24 mouse cellular contexts compared by ENCODE assay signal in genomic region chr16:86823496-86823895, GRCm38 (mm10).
DNase-seq lines count a peak whose midpoint lies in the region; TF ChIP-seq lines count a peak whose summit lies in the region.
"Had no signal": no experiment of that assay in that cellular context is flagged by ENCODE, and none has a peak within 500 bp of the region (broad histone marks: within the 10 kb centered on the region; RNA-seq: fewer than 3 reads in every experiment).

No protein-coding gene starts in this region.

- H3K4me1 ChIP-seq in kidney, adult 2 months (ENCODE audit: control insufficient read depth, insufficient read depth, low read length), result no peaks in the 10 kb centered on the region
- H3K4me1 ChIP-seq: embryonic facial prominence, embryonic 12.5 days; embryonic facial prominence, embryonic 15.5 days; forebrain, embryonic 10.5 days; hindbrain, embryonic 13.5 days; intestine, embryonic 15.5 days had no signal

- no peak overlapping the region for H3K27ac ChIP-seq in kidney, adult 2 months (ENCODE audit: insufficient read depth, low read depth, low read length)
- H3K27ac ChIP-seq: embryonic facial prominence, embryonic 12.5 days; embryonic facial prominence, embryonic 15.5 days; forebrain, embryonic 10.5 days; forebrain, embryonic 13.5 days; hindbrain, embryonic 13.5 days; intestine, embryonic 15.5 days had no signal

- no peaks in the 10 kb centered on the region for H3K27me3 ChIP-seq in kidney, adult 2 months (replicated peaks; ENCODE audit: control insufficient read depth, insufficient read depth, low read length)
- H3K27me3 ChIP-seq: embryonic facial prominence, embryonic 12.5 days; embryonic facial prominence, embryonic 15.5 days; forebrain, embryonic 13.5 days; heart, embryonic 12.5 days; hindbrain, embryonic 13.5 days; intestine, embryonic 15.5 days had no signal

- H3K4me3 ChIP-seq in kidney, adult 2 months (ENCODE audit: insufficient read depth, low read depth, low read length), result no peak overlapping the region
- H3K4me3 ChIP-seq: embryonic facial prominence, embryonic 12.5 days; embryonic facial prominence, embryonic 15.5 days; erythroblast, embryonic 14.5 days; forebrain, embryonic 10.5 days; forebrain, embryonic 13.5 days; heart, embryonic 12.5 days; hindbrain, embryonic 13.5 days; intestine, embryonic 15.5 days had no signal

- 88% methylated on average over 1 of the region's 1 CpGs for WGBS in kidney, adult 2 months

- no peak for TF ChIP-seq POLR2A in kidney, adult 2 months (IDR thresholded peaks at IDR 0.05; ENCODE audit: low read depth, low read length)

- peak; percentile 19 for DNase-seq in kidney, adult 2 months
- DNase-seq in kidney, postnatal 4 days, result no peak
- DNase-seq in Muller cell, postnatal 12 days (ENCODE audit: inconsistent ontology term), result peak; percentile 6
- peak; percentile 62 for DNase-seq in adipocyte (ENCODE audit: low spot score)
- peak; percentile 5 for DNase-seq in skeletal muscle tissue, adult 2 months (ENCODE audit: low read depth, low spot score)
- DNase-seq in spleen, postnatal 4 days (ENCODE audit: low spot score in 2 of 2), result no peak
- no peak for DNase-seq in adrenal gland, adult 18-20 months (ENCODE audit: low spot score in 2 of 2)
- DNase-seq: adrenal gland, postnatal 14 days; cerebellum, adult 11 months; cerebellum, adult 2 months; cerebellum, adult 9-11 months; cerebellum, postnatal 25 days; gastrocnemius, postnatal 10 days; gastrocnemius, postnatal 36 days; heart, postnatal 14 days; kidney, adult 11 months had no signal

- H3K36me3 ChIP-seq in kidney, adult 2 months (ENCODE audit: control insufficient read depth, insufficient read depth, low read length), result no peaks in the 10 kb centered on the region
- H3K36me3 ChIP-seq: embryonic facial prominence, embryonic 12.5 days; embryonic facial prominence, embryonic 15.5 days; forebrain, embryonic 10.5 days; heart, embryonic 12.5 days; hindbrain, embryonic 13.5 days; intestine, embryonic 15.5 days had no signal

- TF ChIP-seq CTCF in kidney, adult 2 months (conservative IDR thresholded peaks at IDR 0.05; ENCODE audit: insufficient read depth, insufficient read length, low read depth, low read length), result no peak

Comparison
In these comparisons a context has a peak if more than half of its experiments do, and no peak if none do; other contexts are left out.
1. DNase-seq: peak in kidney, adult 2 months (single experiment), Muller cell, postnatal 12 days (single experiment), adipocyte (single experiment) and skeletal muscle tissue, adult 2 months (single experiment); none in kidney, postnatal 4 days (0 of 2), spleen, postnatal 4 days (0 of 2) and adrenal gland, adult 18-20 months (0 of 2).